In the genomic region with DNA sequence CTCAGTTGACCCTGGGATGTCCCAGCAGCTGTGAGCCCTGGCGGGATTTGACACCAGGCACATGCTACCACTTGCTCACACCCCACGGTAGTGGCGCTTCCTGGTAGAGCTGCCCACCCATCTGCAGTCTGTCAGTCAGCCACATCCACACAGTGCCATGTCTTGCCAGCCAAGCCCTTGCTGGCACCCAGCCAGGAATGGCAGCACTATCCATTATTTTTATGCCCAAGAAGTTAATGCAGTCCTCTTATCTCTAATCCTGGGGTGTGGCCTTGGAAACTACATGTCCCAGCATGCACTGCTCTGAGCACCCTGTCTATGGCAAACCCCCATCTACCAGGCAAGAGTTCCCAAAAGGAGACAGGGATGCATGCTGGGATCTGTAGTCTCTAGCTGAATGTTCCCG, we compare ENCODE assay signal across 9 mouse cellular contexts.
A peak's percentile ranks its signal among the peaks of the same experiment; 100 is the strongest.
DNase-seq lines count a peak whose midpoint lies in the region; ATAC-seq and TF ChIP-seq lines count a peak whose summit lies in the region.
"Had no signal": no experiment of that assay in that cellular context is flagged by ENCODE, and none has a peak within 500 bp of the region (broad histone marks: within the 10 kb centered on the region; RNA-seq: fewer than 3 reads in every experiment).

No protein-coding gene starts in this region.

- peaks cover 54% of the 10 kb centered on the region; the same call in 1 of the 2 replicates for H3K36me3 ChIP-seq in heart, embryonic 15.5 days
- H3K36me3 ChIP-seq in ES-E14 (ENCODE audit: control insufficient read depth, insufficient read depth, low read length, poor library complexity, severe bottlenecking): no peaks in the 10 kb centered on the region; the same call in 1 of the 2 replicates
- H3K36me3 ChIP-seq: midbrain, embryonic 12.5 days had no signal

- H3K27me3 ChIP-seq in heart, embryonic 15.5 days: peaks cover 5% of the 10 kb centered on the region; the same call in 1 of the 2 replicates

- ATAC-seq in heart, embryonic 15.5 days (replicated peaks; ENCODE audit: insufficient number of reproducible peaks, insufficient read depth, low FRiP score, low read depth): no peak
- no peak for ATAC-seq in megakaryocyte, adult 5-6 weeks (ENCODE audit: poor library complexity, severe bottlenecking)

- H3K4me3 ChIP-seq in heart, embryonic 15.5 days: no peak overlapping the region
- H3K4me3 ChIP-seq in ES-E14 (ENCODE audit: insufficient read depth in 1 of 2, low read depth in 1 of 2, low read length in 2 of 2, poor library complexity in 1 of 2, severe bottlenecking in 1 of 2): peak overlapping the region; percentile 42 to 57
- H3K4me3 ChIP-seq: midbrain, embryonic 12.5 days had no signal

- in situ Hi-C loops in ES-E14 (cut with MboI; ENCODE audit: low sequenced_read_pairs in 2 of 2, unreplicated experiment in 2 of 2): no loop called here

- H3K9me3 ChIP-seq in heart, embryonic 15.5 days (replicated peaks): no peaks in the 10 kb centered on the region
- no peaks in the 10 kb centered on the region for H3K9me3 ChIP-seq in ES-E14 (ENCODE audit: control insufficient read depth, insufficient read depth, low read depth, low read length)
- H3K9me3 ChIP-seq: midbrain, embryonic 12.5 days had no signal

- intact Hi-C loops in heart, postnatal 25 days (cut with DNase I): no loop called here

- DNase-seq in heart, postnatal 25 days (ENCODE audit: low spot score): no peak
- peak; percentile 52 for DNase-seq in ES-E14 (ENCODE audit: low read depth, low spot score)
- peak; percentile 34 to 45 for DNase-seq in cerebellum, adult 18-20 months
- peak; percentile 46 to 50 for DNase-seq in layer of hippocampus, postnatal 36 days
- no peak for DNase-seq in kidney, adult 8-10 months
- no peak for DNase-seq in thymus, postnatal 4 days

- H3K4me1 ChIP-seq in heart, embryonic 15.5 days (replicated peaks): peaks cover 50% of the 10 kb centered on the region
- H3K4me1 ChIP-seq in ES-E14 (ENCODE audit: control insufficient read depth in 2 of 2, insufficient read depth in 2 of 2, low read length in 2 of 2, poor library complexity in 1 of 2): peaks cover 5 to 13% of the 10 kb centered on the region in 2 experiments; a peak in 2 of 4 replicates

- peak overlapping the region; percentile 55 for H3K27ac ChIP-seq in heart, embryonic 15.5 days
- no peak overlapping the region for H3K27ac ChIP-seq in ES-E14 (ENCODE audit: insufficient read depth, low read depth, low read length, poor library complexity, severe bottlenecking)
- H3K27ac ChIP-seq: midbrain, embryonic 12.5 days had no signal

- H3K4me2 ChIP-seq in heart, embryonic 15.5 days: no peak overlapping the region
- H3K4me2 ChIP-seq: midbrain, embryonic 12.5 days had no signal

- WGBS in heart, embryonic 15.5 days: 51% methylated on average over 4 of the region's 4 CpGs

- no peak overlapping the region for H3K9ac ChIP-seq in heart, embryonic 15.5 days
- H3K9ac ChIP-seq in ES-E14 (ENCODE audit: insufficient read depth, low read depth, low read length, poor library complexity, severe bottlenecking): peak overlapping the region; percentile 12; the same call in 1 of the 2 replicates
- H3K9ac ChIP-seq: midbrain, embryonic 12.5 days had no signal

TF ChIP-seq in ES-E14, 5 proteins besides CTCF, POLR2A, EP300 and RAD21:
- TF ChIP-seq HCFC1 (IDR thresholded peaks at IDR 0.05; ENCODE audit: borderline replicate concordance, insufficient read depth, low read length): peak; percentile 97
- TF ChIP-seq CHD2 (IDR thresholded peaks at IDR 0.05; ENCODE audit: low read depth, low read length): 0 out of 2 replicates have a peak, but pooled peaks have one; percentile 28
- no peak for TF ChIP-seq ZNF384 (IDR thresholded peaks at IDR 0.05; ENCODE audit: low read depth, low read length)

Comparison
In these comparisons a context has a peak if more than half of its experiments do, and no peak if none do; other contexts are left out.
1. DNase-seq: peak in ES-E14 (single experiment), cerebellum, adult 18-20 months (2 of 2) and layer of hippocampus, postnatal 36 days (2 of 2); none in heart, postnatal 25 days (single experiment), kidney, adult 8-10 months (0 of 2) and thymus, postnatal 4 days (single experiment).